Mouse (Mus musculus) lung, embryonic 14.5 days (tissue): Measurements from ENCODE around the gene Abhd12. TPM values are rescaled to one million over a fixed set of nuclear protein-coding genes. Genes with fewer than 3 reads are reported as not detected.
"Not testable (repeated sequence)": the region's sequence is repeated elsewhere in the genome, so short reads cannot be mapped to it uniquely, and the experiment has no call there.

Source experiments
- ATAC-seq: fragments of 200-750 bp; cut with Nextera tagmentation; 2 replicates; pipeline ENCODE4 v1.8.0; 2017; ENCODE audit warnings: mild to moderate bottlenecking, moderate TSS enrichment, moderate library complexity; ENCODE audit not compliant: insufficient read depth
- DNase-seq: peaks from one replicate; pipeline ENCODE4 v3.0.0-alpha.2; 2015
- H3K27ac ChIP-seq: fragments of 300-500 bp; sonication (generic); 2 replicates; pipeline ENCODE4 v1.5.1; 2014; ENCODE audit warnings: low read depth, mild to moderate bottlenecking, moderate library complexity
- H3K27me3 ChIP-seq: fragments of 300-500 bp; sonication (generic); 2 replicates; pipeline ENCODE4 v1.6.1; 2014; ENCODE audit warnings: low read length, control low read depth; ENCODE audit not compliant: insufficient read depth
- H3K36me3 ChIP-seq: fragments of 300-500 bp; sonication (generic); 2 replicates; pipeline ENCODE4 v1.6.1; 2014; ENCODE audit warnings: control low read depth; ENCODE audit not compliant: insufficient read depth
- H3K4me1 ChIP-seq: fragments of 300-500 bp; sonication (generic); 2 replicates; pipeline ENCODE4 v1.6.1; 2014; ENCODE audit warnings: antibody characterized with exemption, control low read depth; ENCODE audit not compliant: insufficient read depth
- H3K4me2 ChIP-seq: fragments of 300-500 bp; sonication (generic); 2 replicates; pipeline ENCODE4 v1.6.1; 2014; ENCODE audit warnings: mild to moderate bottlenecking
- H3K4me3 ChIP-seq: fragments of 300-500 bp; sonication (generic); 2 replicates; pipeline ENCODE4 v1.5.1; 2014; ENCODE audit warnings: low read depth, low read length
- H3K9ac ChIP-seq: fragments of 300-500 bp; sonication (generic); 2 replicates; pipeline ENCODE4 v1.6.1; 2014
- H3K9me3 ChIP-seq: fragments of 300-500 bp; sonication (generic); 2 replicates; pipeline ENCODE4 v1.6.1; 2016; ENCODE audit warnings: low read depth, low read length, control low read depth
- CTCF ChIP-seq: IDR thresholded peaks from 2 replicates; pipeline ENCODE4 v1.5.1; 2016; ENCODE audit warnings: antibody characterized with exemption, low read depth
- WGBS: fragments of 180-500 bp; shearing (Covaris S2); extraction: QIAGEN DNeasy Blood & Tissue Kit; methylation state at CpG from one replicate; pipeline ENCODE4 v1.1.7; 2014; 5-methylcytosine and 5-hydroxymethylcytosine counted together
- polyA plus RNA-seq: library from polyadenylated mRNA; unstranded; fragments of >200 nt; fragmentation: Nextera tagmentation; extraction: Ambion mirVana; gene quantifications from 2 replicates; pipeline ENCODE4 v1.2.1, GENCODE M21; 2014

The Abhd12 gene
- 59.2 and 67.2 TPM in 2 replicates for polyA plus RNA-seq

DNA sequence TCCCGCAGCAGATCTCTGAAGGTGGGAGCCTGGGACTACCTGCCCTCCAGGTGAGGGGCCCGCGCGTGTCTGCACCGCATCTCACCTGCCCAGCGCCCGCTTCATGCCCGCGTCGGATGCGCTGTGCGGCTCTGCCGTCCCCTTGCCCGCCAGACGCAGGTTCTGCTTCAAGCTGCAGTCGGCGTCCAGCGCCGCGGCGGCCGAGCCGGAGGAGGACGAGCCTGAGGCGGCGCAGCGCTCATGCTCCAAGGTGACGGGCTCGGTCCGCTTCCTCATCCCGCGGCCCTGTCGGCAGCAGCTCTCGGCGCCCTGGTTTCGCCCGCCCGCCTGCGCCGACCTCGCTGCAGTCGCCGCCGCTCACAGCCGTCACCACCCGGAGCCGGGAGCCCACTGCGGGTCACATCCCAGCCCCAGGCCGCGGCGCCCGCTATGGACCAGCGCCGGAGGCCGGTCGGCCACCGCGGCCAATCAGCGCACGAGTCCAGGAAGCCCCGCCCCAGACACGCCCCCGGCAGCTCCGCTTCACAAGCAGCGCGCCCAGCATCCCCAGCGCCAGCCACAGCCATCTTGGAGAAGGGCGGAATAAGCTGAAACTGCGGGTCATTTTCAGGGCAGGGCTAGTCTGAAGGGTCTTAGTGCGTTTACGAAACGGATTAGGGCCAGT, at the start of gene Abhd12:
Gene Abhd12, minus strand, starts transcription at position 470 of the 664 bp plus-strand sequence.
- Histone ChIP-seq H3K4me3 (peak within 1 kb of the TSS; percentile 88), H3K9me3 (no peaks in the 10 kb centered on the region), H3K4me2 (peak within 1 kb of the TSS; percentile 94), H3K9ac (peak within 1 kb of the TSS; percentile 79), H3K27me3 (no peaks in the 10 kb centered on the region), H3K4me1 (no peaks in the 10 kb centered on the region), H3K36me3 (0 out of 2 replicates have a peak, but pooled peaks cover 3% of the 10 kb centered on the region), H3K27ac (peak within 1 kb of the TSS; percentile 89)
- under 1% methylated on average over 70 of the region's 72 CpGs for WGBS
- DNase-seq (peak; percentile 99), ATAC-seq (peak; percentile 98)
- no peak; the same call in 1 of the 2 replicates for TF ChIP-seq CTCF

DNA sequence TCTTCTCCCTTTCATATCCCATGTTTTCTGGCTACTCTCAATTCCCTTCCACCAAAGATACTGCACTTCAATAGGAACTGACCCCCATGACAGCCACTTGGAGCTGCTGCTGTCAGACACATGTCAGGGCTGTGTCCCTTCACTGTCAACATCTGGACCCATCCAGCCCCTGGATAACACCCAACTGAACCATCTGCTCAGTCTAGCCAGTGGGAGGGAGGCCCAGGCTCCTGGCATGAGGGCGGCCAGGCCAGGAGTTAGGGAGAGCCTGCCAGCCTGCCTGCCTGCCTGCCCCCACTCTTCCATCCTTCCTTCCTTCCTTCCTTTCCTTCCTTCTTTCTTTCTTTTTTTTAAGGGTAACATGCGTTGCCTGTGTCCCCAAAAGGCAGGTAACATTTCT, 46.7 kb upstream of the Abhd12 start:
- no peak for TF ChIP-seq CTCF
- H3K9me3 ChIP-seq = no peaks in the 10 kb centered on the region
- H3K36me3 ChIP-seq = peaks cover 57% of the 10 kb centered on the region
- H3K27me3 ChIP-seq = no peaks in the 10 kb centered on the region
- DNase-seq (no peak), ATAC-seq (no peak)
- H3K9ac ChIP-seq = no peak overlapping the region; the same call in 1 of the 2 replicates
- H3K27ac ChIP-seq = no peak overlapping the region
- H3K4me1 ChIP-seq = no peaks in the 10 kb centered on the region
- no peak overlapping the region for H3K4me2 ChIP-seq
- H3K4me3 ChIP-seq = no peak overlapping the region
- 78% methylated on average over 2 of the region's 2 CpGs for WGBS

DNA sequence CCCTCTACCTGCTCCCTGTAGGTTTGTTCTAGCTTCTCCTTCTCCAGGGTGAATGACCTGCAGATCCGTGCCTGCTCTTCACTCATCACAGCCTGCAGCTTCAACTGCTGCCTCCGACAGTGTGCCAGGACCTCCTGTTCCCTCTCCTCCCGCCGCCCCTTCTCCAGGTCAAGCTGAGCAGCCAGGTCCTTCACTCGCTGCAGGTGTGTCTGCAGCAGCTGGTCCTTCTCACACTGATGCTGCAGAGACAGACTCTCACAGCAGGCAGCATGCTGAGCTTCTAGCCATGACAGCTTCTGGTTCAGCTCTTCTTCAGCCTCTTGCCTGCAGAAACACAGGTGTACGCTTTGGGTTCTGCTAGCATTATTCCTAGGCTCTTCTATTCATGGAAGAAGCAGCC, 45.5 kb upstream of the Abhd12 start:
- no peaks in the 10 kb centered on the region for H3K27me3 ChIP-seq
- no peak overlapping the region for H3K9ac ChIP-seq
- 93% methylated on average over 6 of the region's 6 CpGs for WGBS
- no peak overlapping the region for H3K4me3 ChIP-seq
- DNase-seq (no peak), ATAC-seq (no peak)
- H3K36me3 ChIP-seq = peaks cover 52% of the 10 kb centered on the region
- no peaks in the 10 kb centered on the region for H3K9me3 ChIP-seq
- no peak for TF ChIP-seq CTCF
- no peak overlapping the region for H3K4me2 ChIP-seq
- no peak overlapping the region for H3K27ac ChIP-seq
- no peaks in the 10 kb centered on the region for H3K4me1 ChIP-seq

DNA sequence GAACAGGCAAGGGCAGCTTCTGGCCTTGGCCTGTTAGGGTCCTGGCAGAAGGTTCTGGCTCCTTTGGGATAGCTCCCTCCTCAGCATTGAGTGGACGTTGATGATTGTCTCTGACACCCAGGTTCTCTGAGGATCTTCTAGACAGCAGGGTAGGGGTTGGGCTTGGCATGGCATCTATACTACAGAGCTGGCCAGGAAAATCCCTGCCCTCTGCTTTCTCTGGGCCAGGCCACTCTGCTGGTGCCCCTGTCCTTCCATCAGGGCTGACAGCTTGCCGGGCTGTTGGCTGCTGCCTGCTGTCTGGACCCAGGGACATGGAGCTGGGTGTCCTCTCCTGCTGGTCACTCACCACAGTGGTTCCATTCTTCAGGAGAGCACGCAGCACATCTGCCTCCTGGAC, 45.1 kb upstream of the Abhd12 start:
- no peaks in the 10 kb centered on the region for H3K9me3 ChIP-seq
- 85% methylated on average over 3 of the region's 3 CpGs for WGBS
- no peak overlapping the region for H3K9ac ChIP-seq
- H3K4me3 ChIP-seq = no peak overlapping the region
- H3K4me1 ChIP-seq = no peaks in the 10 kb centered on the region
- no peak for TF ChIP-seq CTCF
- no peak overlapping the region for H3K27ac ChIP-seq
- H3K27me3 ChIP-seq = no peaks in the 10 kb centered on the region
- ATAC-seq = no peak
- DNase-seq = no peak
- peaks cover 52% of the 10 kb centered on the region for H3K36me3 ChIP-seq
- no peak overlapping the region for H3K4me2 ChIP-seq

DNA sequence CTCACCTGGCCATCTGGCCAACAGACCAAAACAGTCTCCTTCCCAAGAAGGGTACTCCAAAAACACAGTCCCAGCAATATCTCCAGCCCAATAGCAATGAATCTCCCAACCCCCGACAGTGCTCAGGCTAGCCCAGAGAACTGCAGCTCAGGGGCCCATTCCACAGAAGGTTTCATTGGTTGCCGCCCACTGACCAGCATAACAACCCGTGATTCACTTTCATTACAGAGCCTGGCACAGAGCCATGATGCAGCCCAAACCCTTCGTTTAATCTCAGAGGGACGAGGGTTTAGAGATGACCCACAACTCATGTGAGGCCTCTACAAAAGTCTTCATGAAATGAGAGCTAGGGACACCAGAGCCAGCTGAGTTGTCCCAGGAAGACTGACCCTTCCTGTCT, 44.2 kb upstream of the Abhd12 start:
- ATAC-seq = no peak
- no peak overlapping the region for H3K4me3 ChIP-seq
- no peaks in the 10 kb centered on the region for H3K9me3 ChIP-seq
- WGBS = 74% methylated on average over 5 of the region's 5 CpGs
- H3K4me1 ChIP-seq = no peaks in the 10 kb centered on the region
- peaks cover 59% of the 10 kb centered on the region for H3K36me3 ChIP-seq
- no peak overlapping the region for H3K27ac ChIP-seq
- no peak overlapping the region for H3K4me2 ChIP-seq
- TF ChIP-seq CTCF = no peak
- H3K9ac ChIP-seq = no peak overlapping the region
- DNase-seq = peak; percentile 9
- H3K27me3 ChIP-seq = no peaks in the 10 kb centered on the region

DNA sequence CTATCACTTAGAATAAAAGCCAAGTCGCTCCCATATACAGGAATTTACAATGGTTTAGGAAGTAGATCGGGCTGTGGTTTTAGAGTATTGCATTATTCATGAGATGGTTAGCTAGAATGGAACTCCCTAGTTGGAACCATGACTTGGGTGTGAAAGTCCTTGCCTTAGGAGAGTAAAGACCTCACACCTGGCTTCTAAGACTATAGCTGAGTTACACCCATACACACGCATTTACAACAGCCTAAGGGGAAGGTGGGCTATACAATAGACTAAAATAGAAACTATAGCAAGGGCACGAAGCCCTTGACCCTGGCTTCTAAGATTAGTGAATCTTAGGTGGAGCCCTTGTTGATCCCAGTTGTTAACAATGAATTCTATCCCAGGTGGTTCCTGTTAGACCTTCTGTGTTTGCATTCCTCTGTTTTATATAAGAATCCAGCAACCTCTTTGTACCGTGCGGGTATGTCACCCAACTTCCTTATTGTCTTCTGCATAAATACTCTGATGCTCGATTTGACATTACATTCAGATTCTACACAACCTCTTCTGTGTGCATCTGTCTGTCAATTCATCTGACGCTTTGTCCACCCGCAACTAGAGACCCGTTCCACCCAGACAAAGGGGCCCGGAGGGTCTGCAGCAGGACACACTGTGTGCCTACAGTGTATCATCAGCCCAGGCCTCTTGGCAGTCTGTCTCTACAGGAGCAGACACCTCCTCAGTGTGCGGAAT, 43.5 kb upstream of the Abhd12 start:
- not testable (repeated sequence) for H3K4me2 ChIP-seq, H3K27ac ChIP-seq, DNase-seq, H3K4me1 ChIP-seq, H3K4me3 ChIP-seq, H3K9me3 ChIP-seq, ATAC-seq, H3K27me3 ChIP-seq, H3K9ac ChIP-seq
- WGBS = 90% methylated on average over 12 of the region's 12 CpGs
- H3K36me3 ChIP-seq = peaks cover 58% of the 10 kb centered on the region

DNA sequence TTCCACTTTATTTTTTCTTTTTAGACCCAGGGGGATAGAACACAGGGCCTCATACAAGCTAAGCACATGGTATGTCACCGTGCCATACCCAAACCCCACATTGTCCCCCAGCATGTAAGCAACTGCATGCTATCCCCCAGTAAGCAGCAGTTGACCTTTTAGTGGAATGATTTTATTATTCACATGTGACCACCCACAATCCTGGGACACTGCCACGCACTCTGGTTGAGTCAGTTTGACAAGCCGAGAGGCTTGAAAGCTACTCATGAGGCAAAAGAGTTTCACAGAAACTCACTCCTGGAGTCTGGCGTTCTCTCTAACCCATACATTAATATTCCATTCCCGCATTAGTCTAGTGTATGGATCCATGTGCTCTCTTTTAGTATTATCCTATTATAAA, 42.8 kb upstream of the Abhd12 start:
- WGBS = 95% methylated on average over 5 of the region's 5 CpGs
- H3K4me2 ChIP-seq, H3K9me3 ChIP-seq, ATAC-seq, H3K27me3 ChIP-seq, H3K27ac ChIP-seq, DNase-seq, H3K4me3 ChIP-seq, H3K9ac ChIP-seq, H3K4me1 ChIP-seq: not testable (repeated sequence)
- peaks cover 58% of the 10 kb centered on the region for H3K36me3 ChIP-seq
